Mouse (Mus musculus) cerebellum, adult (tissue): Measurements from ENCODE around the gene Hemgn.

Source experiments
- ATAC-seq: cut with Nextera tagmentation; 2 replicates; pipeline ENCODE4 v1.9.2; 2017; ENCODE audit warnings: mild to moderate bottlenecking, moderate library complexity, mixed read lengths; ENCODE audit not compliant: insufficient number of reproducible peaks, low FRiP score, low TSS enrichment

Hemgn gene

GRCm38 (mm10) chr4:46418851-46419250 is 5.5 kb upstream of the Hemgn start:
- ATAC-seq = no peak

DNA sequence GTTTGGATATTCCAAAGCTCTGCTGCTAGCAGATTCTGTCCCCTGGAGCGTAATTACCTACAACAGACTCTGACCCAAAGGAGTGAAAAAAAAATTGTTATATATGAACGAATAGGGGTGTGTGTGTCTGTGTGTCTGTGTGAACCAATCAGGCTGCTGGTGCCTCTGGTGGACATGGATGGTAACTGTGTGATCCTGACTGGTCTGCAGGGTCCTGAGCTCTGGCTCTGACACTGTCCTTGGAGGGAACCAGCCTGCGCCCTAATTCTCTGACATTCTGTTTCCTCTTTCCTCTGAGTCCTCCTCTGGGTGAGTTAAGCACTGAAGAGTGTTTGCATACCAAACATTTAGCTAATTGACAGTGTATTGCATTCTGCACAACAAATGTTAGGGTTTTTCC is 4.2 kb upstream of the Hemgn start:
- no peak for ATAC-seq

- no peak for ATAC-seq
Measured at GRCm38 (mm10) chr4:46412113-46412512, 1.2 kb downstream of the Hemgn start.

DNA sequence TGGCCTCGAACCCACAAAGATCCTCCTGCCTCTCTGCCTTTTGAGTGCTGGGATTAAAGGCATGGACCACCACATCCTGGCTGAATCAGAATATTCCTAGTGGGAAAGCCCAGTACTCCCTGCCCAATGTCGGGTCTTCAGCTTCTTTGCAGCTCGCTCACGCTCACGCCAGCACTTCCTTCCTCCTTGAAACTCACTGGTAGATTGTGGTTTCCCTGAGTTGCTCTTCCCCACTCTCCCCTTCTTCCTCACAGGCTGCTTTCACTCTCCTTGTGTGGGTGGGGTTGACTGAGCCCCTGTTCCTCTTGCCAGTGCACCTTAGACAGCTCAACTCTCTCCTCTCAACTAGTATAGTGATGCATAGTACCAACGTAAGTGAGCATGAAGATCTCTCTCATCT is 1.8 kb downstream of the Hemgn start:
- ATAC-seq = no peak

DNA sequence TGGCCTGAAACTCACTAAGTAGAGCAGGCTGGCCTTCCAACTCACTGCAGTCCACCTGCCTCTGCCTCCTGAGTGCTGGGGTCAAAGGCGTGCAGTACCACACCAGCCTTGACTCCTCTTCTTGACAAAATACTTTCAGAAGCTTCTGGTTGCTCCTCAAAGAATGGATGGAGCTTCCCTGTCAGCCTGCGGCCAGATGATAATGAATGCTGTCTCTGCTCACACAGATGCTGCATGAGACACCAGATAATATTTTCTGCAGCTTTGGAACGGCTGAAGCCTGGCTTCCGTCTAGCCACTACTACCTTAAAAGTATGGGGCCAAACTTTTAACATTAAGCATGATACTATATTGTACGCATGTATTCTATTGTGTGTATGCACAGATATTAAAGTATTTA is 2.6 kb downstream of the Hemgn start:
- no peak for ATAC-seq

DNA sequence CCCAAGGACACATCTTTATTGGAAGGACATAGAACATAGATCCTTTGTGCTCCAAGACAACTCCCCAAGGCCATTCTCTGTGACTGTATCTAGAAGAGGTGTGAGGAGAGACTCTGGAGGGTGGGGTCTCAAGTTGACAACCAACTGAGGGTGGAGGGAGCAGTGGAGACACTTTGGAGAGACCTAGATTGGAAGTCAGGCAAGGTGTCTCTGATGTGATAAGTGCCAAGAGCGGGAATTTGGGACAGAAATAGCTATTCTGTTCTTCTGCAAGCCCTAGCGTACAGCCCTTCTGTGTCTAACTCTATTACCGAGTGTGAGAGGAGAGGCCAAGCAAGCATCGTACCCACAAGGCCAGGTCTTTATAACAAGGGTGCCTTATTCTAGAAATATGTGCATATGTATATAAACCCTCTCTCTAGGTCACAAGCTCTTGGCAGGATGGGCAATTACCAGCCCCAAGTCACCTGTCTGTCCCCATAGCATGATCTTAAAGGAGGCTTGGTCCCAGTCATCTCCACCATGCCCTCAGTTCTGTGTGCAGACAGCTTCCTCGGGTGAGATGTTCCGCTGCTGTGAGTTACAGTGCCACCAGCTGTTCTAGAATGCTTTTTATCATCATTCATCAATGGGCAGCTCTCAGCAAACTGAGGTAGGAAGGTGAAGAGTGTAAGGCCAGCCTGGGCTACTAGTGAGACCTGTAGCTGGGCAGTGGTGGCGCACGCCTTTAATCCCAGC is 6.2 kb downstream of the Hemgn start:
- ATAC-seq = no peak

GRCm38 (mm10) chr4:46404042-46404795 is 9.1 kb downstream of the Hemgn start:
- ATAC-seq = no peak

- no peak for ATAC-seq
Measured at GRCm38 (mm10) chr4:46398839-46399238, 14.5 kb downstream of the Hemgn start.

- ATAC-seq = no peak
Measured at GRCm38 (mm10) chr4:46395736-46396135, 17.6 kb downstream of the Hemgn start.

- ATAC-seq = no peak
Measured at GRCm38 (mm10) chr4:46394388-46394787, 18.9 kb downstream of the Hemgn start.

GRCm38 (mm10) chr4:46390390-46390970 is 22.8 kb downstream of the Hemgn start:
- ATAC-seq = no peak

GRCm38 (mm10) chr4:46389612-46390341 is 23.5 kb downstream of the Hemgn start:
- peak; percentile 32; the same call in 1 of the 2 replicates for ATAC-seq

GRCm38 (mm10) chr4:46389013-46389611 is 24.2 kb downstream of the Hemgn start, which contains the start of gene Trmo:
TSS of gene Trmo (minus strand) at chr4:46389437.
- peak; percentile 86 for ATAC-seq

GRCm38 (mm10) chr4:46388556-46388955 is 24.8 kb downstream of the Hemgn start:
- ATAC-seq = no peak

DNA sequence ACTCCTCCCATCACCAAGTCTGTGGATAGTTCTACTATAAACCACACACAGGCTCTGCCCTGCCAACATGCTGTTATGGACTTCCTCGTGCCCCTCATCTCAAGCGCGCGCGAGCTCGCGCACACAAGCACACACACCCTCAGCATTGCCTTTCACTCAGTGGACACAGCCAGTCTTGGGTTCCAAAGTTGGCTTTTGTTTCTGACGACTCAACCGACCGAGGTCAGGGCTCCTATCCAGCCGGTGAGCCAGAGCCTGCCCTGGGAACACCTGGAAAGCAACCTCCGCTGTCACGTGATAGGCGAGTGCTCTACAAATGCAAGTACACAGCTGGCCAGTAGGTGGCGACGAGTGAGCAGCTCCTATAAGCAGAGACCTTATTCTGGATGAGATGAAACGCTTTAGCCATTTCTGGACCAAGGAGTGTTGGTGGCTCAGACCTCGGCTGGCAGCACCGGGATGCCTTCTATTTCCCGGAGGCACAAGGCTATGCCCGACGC is 38.4 kb downstream of the Hemgn start:
- ATAC-seq = peak; percentile 78

GRCm38 (mm10) chr4:46374455-46374854 is 38.9 kb downstream of the Hemgn start:
- no peak for ATAC-seq

DNA sequence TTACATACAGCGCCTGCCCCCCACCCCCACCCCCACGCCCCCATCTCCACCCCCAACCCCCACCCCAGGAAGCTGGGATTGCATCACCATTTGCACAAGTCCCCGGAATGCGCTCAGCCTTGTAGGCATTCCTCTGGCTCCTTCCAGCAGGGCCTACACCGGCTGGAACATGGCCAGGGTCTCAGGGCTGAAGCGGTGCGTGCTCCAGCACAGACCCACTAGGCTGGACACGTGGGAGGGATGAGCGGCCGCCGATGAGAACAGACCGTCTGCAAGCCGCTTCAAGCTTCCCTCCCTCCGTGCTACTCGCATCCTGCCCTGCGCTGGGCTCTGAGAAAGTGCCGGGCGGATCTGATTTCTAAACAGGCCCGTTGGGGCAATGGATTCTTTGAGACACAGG is 42.3 kb downstream of the Hemgn start:
- no peak for ATAC-seq

DNA sequence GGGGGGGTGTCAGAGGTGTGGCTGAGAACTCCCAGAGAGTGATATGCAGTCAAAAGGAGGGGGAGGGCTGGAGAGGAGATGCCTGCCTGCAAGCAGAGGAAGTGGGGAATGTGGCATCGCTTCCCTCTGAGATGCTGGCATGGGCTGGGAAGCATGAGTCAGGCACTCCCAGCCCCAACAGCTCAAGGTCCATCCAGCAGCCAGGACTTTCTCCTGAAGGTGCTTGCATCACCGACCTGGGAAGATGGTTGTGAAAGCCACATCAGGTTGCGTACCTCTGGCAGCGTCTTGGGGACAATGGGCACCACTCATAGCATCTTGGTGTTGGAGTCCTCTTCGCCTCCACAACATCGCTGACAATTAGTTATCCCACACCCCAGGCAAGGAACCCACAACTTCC is 42.9 kb downstream of the Hemgn start:
- no peak for ATAC-seq

- ATAC-seq = no peak
Measured at GRCm38 (mm10) chr4:46369070-46369469, 44.2 kb downstream of the Hemgn start.

DNA sequence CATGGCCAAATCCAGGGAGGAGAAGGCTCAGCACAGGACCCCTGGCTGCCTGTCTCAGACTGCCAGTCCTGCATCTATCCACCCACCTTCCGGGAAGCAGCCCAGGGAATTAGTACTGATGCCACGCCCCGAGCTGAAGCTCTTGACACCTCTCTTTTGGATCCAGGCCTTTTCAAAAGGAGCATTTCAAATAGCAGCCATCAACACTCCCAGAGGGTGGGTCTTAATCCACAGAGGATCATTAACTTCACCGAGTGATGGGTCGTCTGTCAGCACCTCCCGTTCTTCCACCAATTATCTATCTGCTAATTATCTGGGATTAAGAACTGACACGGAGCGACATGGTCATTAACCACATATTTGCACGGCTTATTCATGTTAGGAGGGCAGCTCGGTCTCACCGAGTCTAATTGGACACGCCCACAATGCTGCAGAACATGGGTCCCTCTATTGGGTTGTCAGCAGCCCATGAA is 45.8 kb downstream of the Hemgn start:
- no peak for ATAC-seq
